Mouse (Mus musculus): Measurements from ENCODE around the gene Olfr1057.
"Not testable (repeated sequence)": the region's sequence is repeated elsewhere in the genome, so short reads cannot be mapped to it uniquely, and the experiment has no call there.

Olfr1057 gene

DNA sequence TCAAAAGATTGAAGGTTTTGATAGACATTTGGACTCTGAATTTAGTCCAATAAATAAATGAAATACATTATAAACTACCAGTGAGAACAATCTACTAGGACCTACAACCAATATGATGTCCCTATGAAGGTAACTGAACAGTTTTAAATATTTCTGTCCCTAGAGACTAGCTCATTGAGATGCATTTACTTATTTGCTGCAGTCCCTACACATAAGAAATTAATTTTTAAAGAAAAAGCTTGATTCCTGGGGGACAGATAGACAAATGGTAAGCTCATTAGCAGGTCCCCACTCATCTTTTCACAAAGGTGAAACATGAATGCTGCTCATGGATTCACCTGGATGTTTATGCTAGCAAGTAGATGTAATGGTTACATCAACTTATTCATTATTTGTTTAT lies at the start of gene Olfr1057:
Olfr1057 (minus strand) TSS at position 101 of the 400 bp plus-strand sequence.
- in situ Hi-C loops (cut with MseI, MboI): no loop called here

DNA sequence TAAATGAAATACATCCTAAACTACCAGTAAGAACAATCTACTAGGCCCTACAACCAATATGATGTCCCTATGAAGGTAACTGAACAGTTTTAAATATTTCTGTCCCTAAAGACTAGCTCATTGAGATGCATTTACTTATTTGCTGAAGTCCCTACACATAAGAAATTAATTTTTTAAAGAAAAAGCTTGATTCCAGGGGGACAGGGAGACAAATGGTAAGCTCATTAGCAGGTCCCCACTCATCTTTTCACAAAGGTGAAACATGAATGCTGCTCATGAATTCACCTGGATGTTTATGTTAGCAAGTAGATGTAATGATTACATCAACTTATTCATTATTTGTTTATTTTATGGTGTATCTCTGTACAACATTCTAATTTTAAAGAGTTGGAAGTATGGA lies 48.5 kb upstream of the Olfr1057 start, which contains the start of gene Olfr1062:
Olfr1062 (minus strand) TSS at position 101 of the 400 bp plus-strand sequence.
- in situ Hi-C loops (cut with MseI, MboI): not testable (repeated sequence)

GRCm38 (mm10) chr2:86413950-86414349 lies 35.8 kb upstream of the Olfr1057 start, which contains the start of gene Olfr1061:
TSS of gene Olfr1061 (minus strand) at chr2:86414050.
- in situ Hi-C loops (cut with MseI, MboI): no loop called here

DNA sequence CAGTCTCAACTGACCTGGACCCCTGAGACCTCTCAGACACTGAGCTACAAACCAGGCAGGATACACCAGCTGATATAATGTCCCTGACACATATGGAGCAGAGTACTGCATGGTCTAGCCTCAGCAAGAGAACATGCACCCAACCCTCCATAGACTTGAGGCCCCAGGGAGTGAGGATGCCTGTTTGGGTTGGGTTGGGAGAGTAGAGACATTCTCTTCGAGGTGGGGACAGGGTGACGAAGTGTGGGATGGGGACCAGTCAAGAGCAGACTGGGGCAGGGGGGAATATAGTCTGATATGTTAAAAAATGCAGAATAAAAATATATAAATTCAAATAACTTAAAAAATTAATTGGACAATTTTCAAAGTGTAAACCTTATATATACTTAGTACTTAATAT lies 16.9 kb upstream of the Olfr1057 start:
- in situ Hi-C loops (cut with MseI, MboI): no loop called here

DNA sequence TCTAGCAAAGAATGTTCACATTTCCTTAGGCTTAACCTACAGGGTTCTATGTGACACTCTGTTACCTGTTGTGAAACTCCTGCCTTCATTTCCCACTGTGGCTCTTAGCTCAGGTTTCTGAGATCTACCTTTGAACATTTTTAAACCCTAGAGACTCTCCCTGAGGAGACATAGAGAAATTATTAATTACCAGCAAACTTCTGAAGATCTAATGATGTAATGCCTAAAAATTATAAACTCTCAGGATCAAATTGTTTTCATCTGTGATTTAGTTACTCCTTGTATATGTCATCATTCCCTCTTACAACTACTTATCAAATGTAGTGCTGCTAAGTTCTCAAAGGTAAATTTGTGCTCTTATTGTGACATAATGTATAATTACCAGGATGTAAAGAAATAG lies 10.3 kb upstream of the Olfr1057 start, which contains the start of gene Olfr1058:
Olfr1058 (minus strand) TSS at position 101 of the 400 bp plus-strand sequence.
- in situ Hi-C loops (cut with MseI, MboI): not testable (repeated sequence)

GRCm38 (mm10) chr2:86366342-86366741 lies 11.9 kb downstream of the Olfr1057 start:
- in situ Hi-C loops (cut with MseI, MboI): not testable (repeated sequence)

DNA sequence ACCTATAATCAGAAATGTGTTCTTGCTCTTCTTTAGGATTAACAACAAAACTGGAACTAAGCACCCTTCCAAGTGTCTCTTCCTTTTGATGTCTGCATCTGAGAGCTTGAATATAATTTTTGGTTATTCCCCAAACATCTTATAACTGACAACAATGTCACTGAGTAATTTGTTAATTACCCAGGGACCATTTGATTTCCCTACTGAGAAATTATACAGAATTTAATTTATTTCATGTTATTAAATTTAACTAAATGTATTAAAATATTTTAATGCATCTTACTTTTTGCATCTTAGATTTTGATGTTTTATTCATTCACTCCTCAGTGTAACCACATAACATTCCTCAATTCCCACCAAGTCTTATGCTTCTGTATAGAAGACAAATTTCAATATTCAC lies 15.8 kb downstream of the Olfr1057 start, which contains the start of gene Olfr1056:
Olfr1056 (minus strand) TSS at position 101 of the 400 bp plus-strand sequence.
- in situ Hi-C loops (cut with MseI, MboI): no loop called here

- in situ Hi-C loops (cut with MseI, MboI): not testable (repeated sequence)
These were observed 26.4 kb downstream of the Olfr1057 start for GRCm38 (mm10) chr2:86351751-86352150.

DNA sequence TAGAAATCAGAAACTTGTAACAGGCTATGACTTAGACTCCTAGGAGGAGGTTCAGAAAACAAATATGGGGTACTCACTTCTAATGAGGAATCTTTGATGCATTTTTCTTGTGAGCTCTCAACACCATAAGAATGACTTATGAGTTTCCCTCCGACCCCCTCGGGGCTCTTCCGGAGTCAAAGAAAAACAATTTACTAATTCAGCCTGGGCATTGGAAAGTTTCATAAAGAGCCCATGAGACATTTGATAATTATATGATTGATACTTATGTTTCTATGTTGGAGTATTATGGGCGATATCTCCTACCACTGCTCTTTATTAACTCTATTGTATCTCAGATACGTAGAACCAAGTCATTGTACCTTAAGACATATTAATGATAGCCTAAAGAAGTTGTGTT lies 28.0 kb downstream of the Olfr1057 start, which contains the start of gene Olfr1055:
Olfr1055 (minus strand) TSS at position 101 of the 400 bp plus-strand sequence.
- in situ Hi-C loops (cut with MseI, MboI): no loop called here

GRCm38 (mm10) chr2:86335333-86335732 lies 42.9 kb downstream of the Olfr1057 start, which contains the start of gene Olfr1054:
TSS of gene Olfr1054 (minus strand) at chr2:86335433.
- in situ Hi-C loops (cut with MseI, MboI): no loop called here

Data from mouse trophoblast stem cell (cell line).